Mouse (Mus musculus): ENCODE data around the gene Vps37b. TPM values are rescaled to one million over a fixed set of nuclear protein-coding genes. Genes with fewer than 3 reads are reported as not detected.

Gene Vps37b
- polyA plus RNA-seq, 1 experiment: 2.7 TPM

DNA sequence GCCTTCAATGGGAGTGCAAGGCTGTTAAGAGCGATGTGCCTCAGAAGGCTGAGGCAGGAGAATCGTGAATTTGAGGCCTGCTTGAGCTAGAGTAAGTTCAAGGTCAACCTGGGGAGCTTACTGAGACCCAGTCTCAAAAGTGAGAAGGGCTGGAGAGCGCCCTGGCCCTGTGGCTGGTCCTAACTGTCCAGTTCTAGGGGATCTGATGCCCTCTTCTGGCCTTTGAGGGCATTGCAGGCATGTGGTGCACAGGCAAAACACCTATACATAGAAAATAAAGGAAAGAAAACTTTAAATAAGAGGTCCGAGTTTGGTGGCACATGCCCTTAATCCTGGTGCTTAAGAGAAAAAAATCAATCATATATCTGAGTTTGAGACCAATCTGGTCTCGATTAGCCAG, 39.3 kb downstream of the Vps37b start:
- no peak overlapping the region for H3K4me3 ChIP-seq (ENCODE audit: insufficient read depth, low read depth, low read length)
- peak overlapping the region; percentile 87 for H3K27ac ChIP-seq (replicated peaks; ENCODE audit: low read depth, low read length)
- H3K4me1 ChIP-seq (ENCODE audit: control insufficient read depth, insufficient read depth, insufficient read length, low read length): peaks cover 12% of the 10 kb centered on the region

- H3K4me3 ChIP-seq (ENCODE audit: insufficient read depth, low read depth, low read length): no peak overlapping the region
Observed at GRCm38 (mm10) chr5:123992193-123992637, 39.9 kb downstream of the Vps37b start.

GRCm38 (mm10) chr5:123991321-123991720, 40.7 kb downstream of the Vps37b start:
- Histone ChIP-seq H3K4me3 (ENCODE audit: insufficient read depth, low read depth, low read length) (no peak overlapping the region), H3K27ac (replicated peaks; ENCODE audit: low read depth, low read length) (peak overlapping the region; percentile 96), H3K4me1 (ENCODE audit: control insufficient read depth, insufficient read depth, insufficient read length, low read length) (peaks cover 12% of the 10 kb centered on the region)

More at GRCm38 (mm10) chr5:123992193-123992637, 39.9 kb downstream of the Vps37b start:
- peaks cover 12% of the 10 kb centered on the region for H3K4me1 ChIP-seq (ENCODE audit: control insufficient read depth, insufficient read depth, insufficient read length, low read length)
- H3K27ac ChIP-seq (replicated peaks; ENCODE audit: low read depth, low read length): peak overlapping the region; percentile 96

DNA sequence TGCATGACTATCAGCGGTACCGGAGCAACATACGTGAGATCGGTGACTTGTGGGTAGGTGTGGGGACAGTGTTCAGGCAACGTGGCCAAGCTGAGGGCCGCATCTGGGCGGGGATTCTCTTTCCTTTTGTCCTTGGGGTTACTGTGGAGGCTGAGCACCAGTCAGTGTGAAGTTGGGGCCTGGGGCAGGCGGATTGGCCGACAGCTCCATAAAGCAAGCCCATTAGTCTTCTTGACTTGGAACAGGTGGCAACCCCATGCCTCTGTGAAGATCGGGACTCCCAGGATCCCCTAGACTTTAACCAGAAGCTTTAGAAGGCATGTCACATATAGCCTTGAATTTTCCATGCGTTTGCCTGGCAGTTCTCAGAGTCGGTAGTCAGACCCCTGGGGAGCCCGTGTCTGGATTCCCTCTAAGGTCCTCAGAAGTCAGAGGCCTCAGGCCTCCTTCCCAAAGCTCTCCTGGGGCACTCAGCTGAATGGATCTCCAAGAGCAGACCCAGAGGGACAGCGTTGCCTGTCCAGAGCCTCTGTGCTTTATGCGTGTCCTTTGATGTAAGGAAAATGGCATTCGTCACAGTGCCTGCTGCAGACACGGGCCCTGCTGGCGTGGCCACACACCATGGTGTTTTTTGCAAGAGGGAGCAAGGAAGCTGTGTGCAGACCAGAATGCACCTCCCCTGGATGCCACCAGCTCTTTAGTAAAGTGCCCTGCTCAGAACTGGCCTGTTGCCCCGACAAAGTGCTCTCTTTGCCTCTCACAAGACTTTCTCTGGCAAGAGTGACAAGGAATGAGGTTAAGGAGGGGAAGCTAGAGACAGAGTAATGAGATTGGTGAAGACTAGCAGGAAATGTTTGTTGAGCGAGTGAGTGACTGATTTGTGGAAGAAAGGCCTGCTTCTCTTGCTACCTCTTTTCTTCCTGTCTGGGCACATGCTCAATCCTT, 41.9 kb downstream of the Vps37b start:
- Histone ChIP-seq H3K27ac (replicated peaks; ENCODE audit: low read depth, low read length) (0 out of 2 replicates have a peak overlapping the region, but pooled peaks have one; percentile 4), H3K4me3 (ENCODE audit: insufficient read depth, low read depth, low read length) (no peak overlapping the region), H3K4me1 (ENCODE audit: control insufficient read depth, insufficient read depth, insufficient read length, low read length) (peaks cover 12% of the 10 kb centered on the region)

- no peak overlapping the region for H3K4me3 ChIP-seq (ENCODE audit: insufficient read depth, low read depth, low read length)
- peaks cover 15% of the 10 kb centered on the region for H3K4me1 ChIP-seq (ENCODE audit: control insufficient read depth, insufficient read depth, insufficient read length, low read length)
- no peak overlapping the region for H3K27ac ChIP-seq (replicated peaks; ENCODE audit: low read depth, low read length)
Observed at GRCm38 (mm10) chr5:123987511-123987910, 44.6 kb downstream of the Vps37b start.

DNA sequence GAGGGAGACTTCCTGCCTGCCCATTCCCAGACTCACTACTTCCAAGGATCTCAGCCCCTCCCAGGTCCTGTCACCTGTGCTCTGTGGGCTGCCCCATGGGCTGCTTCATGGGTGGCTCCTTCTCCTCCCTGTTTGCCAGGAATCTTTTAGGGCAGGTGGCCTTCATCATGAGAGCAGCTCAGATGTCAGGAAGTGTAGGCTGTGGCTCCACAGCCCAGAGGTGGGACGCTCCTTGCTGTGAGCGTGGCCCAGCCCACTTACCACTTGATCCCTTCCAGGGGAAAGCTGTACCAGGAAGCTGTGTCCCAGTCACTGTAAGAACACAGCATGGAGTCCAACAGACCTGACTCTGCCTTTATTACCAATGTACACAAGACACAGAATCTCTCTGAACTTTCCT, 45.1 kb downstream of the Vps37b start:
- Histone ChIP-seq H3K4me3 (ENCODE audit: insufficient read depth, low read depth, low read length) (no peak overlapping the region), H3K27ac (replicated peaks; ENCODE audit: low read depth, low read length) (no peak overlapping the region), H3K4me1 (ENCODE audit: control insufficient read depth, insufficient read depth, insufficient read length, low read length) (peaks cover 14% of the 10 kb centered on the region)

GRCm38 (mm10) chr5:123985434-123985833, 46.6 kb downstream of the Vps37b start:
- Histone ChIP-seq H3K27ac (replicated peaks; ENCODE audit: low read depth, low read length) (no peak overlapping the region), H3K4me3 (ENCODE audit: insufficient read depth, low read depth, low read length) (no peak overlapping the region), H3K4me1 (ENCODE audit: control insufficient read depth, insufficient read depth, insufficient read length, low read length) (peaks cover 11% of the 10 kb centered on the region)

DNA sequence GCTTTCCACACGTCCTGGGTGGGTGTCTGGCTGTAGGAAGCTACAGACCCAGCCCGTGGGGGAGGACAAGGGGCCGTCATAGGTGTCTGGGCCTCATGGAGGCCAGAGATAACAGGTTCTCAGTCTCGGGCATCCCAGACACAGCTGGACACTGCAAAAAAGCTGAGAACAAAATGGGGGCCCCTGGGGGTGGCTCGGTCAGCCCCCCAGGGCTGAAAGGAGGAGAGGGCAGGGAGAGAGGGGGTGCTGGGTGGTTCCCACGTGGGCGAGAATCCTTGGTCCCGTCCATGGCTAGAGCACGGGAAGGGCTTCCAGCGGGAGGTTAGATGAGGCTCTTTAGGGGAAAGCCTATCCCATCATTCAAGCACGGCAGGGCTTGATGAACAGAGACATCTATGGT, 49.2 kb downstream of the Vps37b start:
- Histone ChIP-seq H3K4me1 (ENCODE audit: control insufficient read depth, insufficient read depth, insufficient read length, low read length) (peaks cover 30% of the 10 kb centered on the region), H3K27ac (replicated peaks; ENCODE audit: low read depth, low read length) (no peak overlapping the region), H3K4me3 (ENCODE audit: insufficient read depth, low read depth, low read length) (no peak overlapping the region)

- H3K4me1 ChIP-seq (ENCODE audit: control insufficient read depth, insufficient read depth, insufficient read length, low read length): peaks cover 34% of the 10 kb centered on the region
- H3K4me3 ChIP-seq (ENCODE audit: insufficient read depth, low read depth, low read length): no peak overlapping the region
- peak overlapping the region; percentile 93; the same call in 1 of the 2 replicates for H3K27ac ChIP-seq (replicated peaks; ENCODE audit: low read depth, low read length)
Observed at GRCm38 (mm10) chr5:123981250-123981554, 50.9 kb downstream of the Vps37b start.

GRCm38 (mm10) chr5:123980521-123981249, 51.4 kb downstream of the Vps37b start:
- H3K4me3 ChIP-seq (ENCODE audit: insufficient read depth, low read depth, low read length): peak overlapping the region; percentile 19; the same call in 1 of the 2 replicates
- H3K27ac ChIP-seq (replicated peaks; ENCODE audit: low read depth, low read length): peak overlapping the region; percentile 93

DNA sequence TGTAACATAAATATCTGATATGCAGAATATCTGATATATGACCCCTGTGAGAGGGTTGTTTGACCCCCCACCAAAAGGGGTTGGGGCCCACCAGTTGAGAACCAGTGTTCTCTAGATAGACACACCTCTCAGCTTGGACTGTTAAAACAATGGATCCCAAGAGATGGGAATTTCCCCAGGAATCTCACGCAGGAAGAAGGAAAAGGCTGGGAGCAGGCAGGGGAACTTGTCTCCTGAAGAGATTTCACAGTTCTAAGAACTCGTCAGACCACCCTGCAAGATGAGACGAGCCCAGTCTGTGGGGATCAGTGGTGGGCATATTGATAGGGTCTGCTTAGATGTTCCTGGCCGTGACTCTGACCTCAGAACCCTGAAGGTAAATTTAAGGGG, 52.1 kb downstream of the Vps37b start:
- Histone ChIP-seq H3K4me3 (ENCODE audit: insufficient read depth, low read depth, low read length) (peak overlapping the region; percentile 19; the same call in 1 of the 2 replicates), H3K4me1 (ENCODE audit: control insufficient read depth, insufficient read depth, insufficient read length, low read length) (peaks cover 43% of the 10 kb centered on the region)

More at GRCm38 (mm10) chr5:123980521-123981249, 51.4 kb downstream of the Vps37b start:
- peaks cover 37% of the 10 kb centered on the region for H3K4me1 ChIP-seq (ENCODE audit: control insufficient read depth, insufficient read depth, insufficient read length, low read length)

DNA sequence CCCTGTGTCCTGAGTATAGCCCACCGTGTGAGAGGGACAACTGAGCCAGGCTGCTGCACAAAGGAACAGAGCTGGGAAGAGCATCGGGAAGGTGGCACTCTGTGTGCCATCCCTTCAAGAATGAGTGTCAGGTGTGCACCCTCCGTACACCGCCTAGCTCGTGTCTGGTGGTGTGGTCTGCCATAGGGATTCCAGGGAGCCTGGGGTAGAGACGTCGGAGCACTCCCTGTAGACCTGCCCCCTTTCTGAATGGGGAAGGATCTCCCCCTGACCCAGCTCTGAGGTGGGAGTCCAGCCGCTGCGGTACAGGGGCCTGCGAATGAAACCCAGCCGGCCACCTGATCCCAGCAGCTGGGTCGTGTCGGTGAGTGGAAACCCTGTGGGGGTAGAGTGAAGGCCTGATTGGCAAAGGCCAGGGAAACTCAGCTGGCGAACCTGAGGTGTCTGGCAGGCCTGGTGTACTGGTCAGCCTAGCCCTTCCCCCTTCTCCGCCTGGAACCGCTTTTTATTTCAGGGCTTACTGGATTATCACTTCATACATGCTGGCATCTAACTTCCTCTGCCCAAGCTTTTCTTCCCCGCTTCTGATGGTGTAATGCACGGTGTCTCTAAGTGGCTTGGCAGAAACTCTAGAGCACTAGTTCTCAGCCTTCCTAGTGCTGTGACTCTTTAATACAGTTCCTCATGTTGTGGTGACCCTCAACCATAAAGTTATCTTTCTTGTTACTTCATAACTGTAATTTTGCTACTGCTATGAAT, 52.7 kb downstream of the Vps37b start:
- H3K4me3 ChIP-seq (ENCODE audit: insufficient read depth, low read depth, low read length): no peak overlapping the region
- peak overlapping the region; percentile 93 for H3K27ac ChIP-seq (replicated peaks; ENCODE audit: low read depth, low read length)
- peaks cover 40% of the 10 kb centered on the region for H3K4me1 ChIP-seq (ENCODE audit: control insufficient read depth, insufficient read depth, insufficient read length, low read length)

More for the DNA sequence above, 52.1 kb downstream of the Vps37b start:
- peak overlapping the region; percentile 93 for H3K27ac ChIP-seq (replicated peaks; ENCODE audit: low read depth, low read length)

GRCm38 (mm10) chr5:123978131-123978530, 53.9 kb downstream of the Vps37b start:
- H3K4me3 ChIP-seq (ENCODE audit: insufficient read depth, low read depth, low read length): no peak overlapping the region
- H3K4me1 ChIP-seq (ENCODE audit: control insufficient read depth, insufficient read depth, insufficient read length, low read length): peaks cover 40% of the 10 kb centered on the region
- peak overlapping the region; percentile 46 for H3K27ac ChIP-seq (replicated peaks; ENCODE audit: low read depth, low read length)

- no peak overlapping the region for H3K27ac ChIP-seq (replicated peaks; ENCODE audit: low read depth, low read length)
- no peak overlapping the region for H3K4me3 ChIP-seq (ENCODE audit: insufficient read depth, low read depth, low read length)
- H3K4me1 ChIP-seq (ENCODE audit: control insufficient read depth, insufficient read depth, insufficient read length, low read length): peaks cover 40% of the 10 kb centered on the region
Observed at GRCm38 (mm10) chr5:123977231-123977630, 54.8 kb downstream of the Vps37b start.

Data from brown adipose tissue, adult 24 weeks (tissue).